Mouse (Mus musculus) myocyte (in vitro differentiated cells): ENCODE measurements at regions not wholly inside any gene's neighbourhood (a gene's known extent, or its start where the extent isn't known, plus 50 kb on each side); places are given as distances from the start of the nearest gene placed in this dataset.

ENCODE experiments used
- CEBPB ChIP-seq: IDR thresholded peaks from 2 replicates; pipeline ENCODE4 v1.6.1; 2011; ENCODE audit warnings: mild to moderate bottlenecking, moderate library complexity; ENCODE audit not compliant: poor library complexity, insufficient read depth, severe bottlenecking
- E2F4 ChIP-seq: IDR thresholded peaks from one replicate; pipeline ENCODE4 v1.6.1; 2011; ENCODE audit warnings: mild to moderate bottlenecking, control low read depth, moderate library complexity; ENCODE audit not compliant: insufficient read depth
- MAX ChIP-seq: IDR thresholded peaks from one replicate; pipeline ENCODE4 v1.6.1; 2011; ENCODE audit warnings: low read depth, mild to moderate bottlenecking, control low read depth
- MYOD1 ChIP-seq, 3 experiments: IDR thresholded peaks; one replicate each; pipeline ENCODE4 v1.6.1; 2011; ENCODE audit warnings: control low read depth in 2 of 3, low read depth in 2 of 3, mild to moderate bottlenecking in 2 of 3, moderate library complexity in 1 of 3; ENCODE audit not compliant: insufficient read length in 2 of 3, control insufficient read depth in 1 of 3
- MYOG ChIP-seq, 3 experiments: IDR thresholded peaks; one replicate each; pipeline ENCODE4 v1.6.1; 2011; ENCODE audit warnings: control low read depth in 2 of 3, low read depth in 2 of 3, mild to moderate bottlenecking in 2 of 3; ENCODE audit not compliant: insufficient read length in 2 of 3, control insufficient read depth in 1 of 3, insufficient read depth in 1 of 3
- POLR2A ChIP-seq: IDR thresholded peaks from one replicate; pipeline ENCODE4 v1.6.1; 2011; ENCODE audit warnings: low read depth, mild to moderate bottlenecking, control low read depth, moderate library complexity; ENCODE audit not compliant: insufficient read length
- POLR2AphosphoS2 ChIP-seq: IDR thresholded peaks from one replicate; pipeline ENCODE4 v1.6.1; 2011; ENCODE audit warnings: low read depth, control low read depth; ENCODE audit not compliant: insufficient read length
- REST ChIP-seq: IDR thresholded peaks from one replicate; pipeline ENCODE4 v1.6.1; 2011; ENCODE audit warnings: mild to moderate bottlenecking, control low read depth, moderate library complexity; ENCODE audit not compliant: insufficient read depth, insufficient read length
- SRF ChIP-seq: IDR thresholded peaks from one replicate; pipeline ENCODE4 v1.6.1; 2011; ENCODE audit warnings: low read depth; ENCODE audit not compliant: control insufficient read depth, insufficient read length
- TCF12 ChIP-seq: IDR thresholded peaks from one replicate; pipeline ENCODE4 v1.6.1; 2011; ENCODE audit warnings: mild to moderate bottlenecking, control low read depth; ENCODE audit not compliant: poor library complexity, insufficient read depth, severe bottlenecking
- TCF3 ChIP-seq: IDR thresholded peaks from one replicate; pipeline ENCODE4 v1.6.1; 2011; ENCODE audit warnings: low read depth, control low read depth; ENCODE audit not compliant: insufficient read length
- USF1 ChIP-seq: IDR thresholded peaks from one replicate; pipeline ENCODE4 v1.6.1; 2011; ENCODE audit warnings: low read depth, mild to moderate bottlenecking, control low read depth, moderate library complexity

DNA sequence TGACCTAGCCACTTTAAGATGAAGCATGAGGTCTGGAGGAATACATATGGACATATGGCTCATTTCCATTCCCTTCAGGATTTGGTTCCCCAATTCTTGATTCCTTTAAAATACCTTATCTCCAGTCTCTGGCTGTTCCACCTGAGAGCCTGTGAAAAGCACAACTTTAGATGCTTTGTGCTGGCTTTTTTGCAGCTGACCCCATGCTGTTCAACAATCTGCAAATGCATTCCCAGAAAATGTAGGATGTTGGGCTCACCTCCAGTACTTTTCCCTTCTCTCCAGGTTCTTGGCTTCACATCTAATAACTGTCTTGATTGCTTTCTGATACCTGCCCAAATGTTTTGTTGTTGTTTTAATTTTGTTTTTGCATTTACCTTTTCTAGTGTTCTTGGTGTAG lies 498.0 kb upstream of the Mon1b start:
- no peak for TF ChIP-seq REST
- TF ChIP-seq POLR2A = no peak
- no peak for TF ChIP-seq E2F4
- TF ChIP-seq POLR2AphosphoS2 = no peak
- TF ChIP-seq USF1 = no peak
- no peak for TF ChIP-seq MAX
- no peak for TF ChIP-seq MYOG (IDR thresholded peaks at IDR 0.05; ENCODE audit: control insufficient read depth in 1 of 3, insufficient read depth in 1 of 3, insufficient read length in 2 of 3, low read depth in 2 of 3)
- TF ChIP-seq MYOD1 (IDR thresholded peaks at IDR 0.05; ENCODE audit: control insufficient read depth in 1 of 3, insufficient read length in 2 of 3, low read depth in 2 of 3) = no peak
- TF ChIP-seq SRF = no peak
- no peak for TF ChIP-seq TCF3
- TF ChIP-seq TCF12 = no peak
- TF ChIP-seq CEBPB = no peak
